In genomic region chr1:94139445-94140062, GRCm38 (mm10) we compare ENCODE assay signal across 10 mouse cellular contexts.
DNase-seq lines count a peak whose midpoint lies in the region; ATAC-seq lines count a peak whose summit lies in the region.
"Had no signal": no experiment of that assay in that cellular context is flagged by ENCODE, and none has a peak within 500 bp of the region (broad histone marks: within the 10 kb centered on the region; RNA-seq: fewer than 3 reads in every experiment).

No protein-coding gene starts in this region.

- H3K27ac ChIP-seq in embryonic facial prominence, embryonic 11.5 days (replicated peaks; ENCODE audit: low read depth, low read length), result no peak overlapping the region
- H3K27ac ChIP-seq in embryonic facial prominence, embryonic 10.5 days (replicated peaks), result no peak overlapping the region
- H3K27ac ChIP-seq in midbrain, embryonic 11.5 days (ENCODE audit: low read depth, low read length), result no peak overlapping the region
- no peak overlapping the region for H3K27ac ChIP-seq in midbrain, embryonic 15.5 days
- no peak overlapping the region for H3K27ac ChIP-seq in embryonic facial prominence, embryonic 14.5 days (replicated peaks; ENCODE audit: low read depth, low read length)
- H3K27ac ChIP-seq: stomach, embryonic 15.5 days had no signal

- no peak for ATAC-seq in embryonic facial prominence, embryonic 11.5 days (replicated peaks; ENCODE audit: insufficient number of reproducible peaks, low FRiP score, low TSS enrichment, low read depth)
- 0 out of 2 replicates have a peak, but pooled peaks have one; percentile 52 for ATAC-seq in midbrain, embryonic 11.5 days (ENCODE audit: low FRiP score)
- no peak for ATAC-seq in midbrain, embryonic 15.5 days (replicated peaks)
- no peak for ATAC-seq in embryonic facial prominence, embryonic 14.5 days (ENCODE audit: low read depth)

- no peaks in the 10 kb centered on the region for H3K27me3 ChIP-seq in embryonic facial prominence, embryonic 11.5 days (ENCODE audit: control insufficient read depth, insufficient read depth, low read length)
- H3K27me3 ChIP-seq in embryonic facial prominence, embryonic 10.5 days (replicated peaks; ENCODE audit: low read depth, poor library complexity, severe bottlenecking), result no peaks in the 10 kb centered on the region
- no peaks in the 10 kb centered on the region for H3K27me3 ChIP-seq in midbrain, embryonic 11.5 days (ENCODE audit: control insufficient read depth, insufficient read depth, low read length)
- no peaks in the 10 kb centered on the region for H3K27me3 ChIP-seq in midbrain, embryonic 15.5 days (replicated peaks)
- no peaks in the 10 kb centered on the region for H3K27me3 ChIP-seq in embryonic facial prominence, embryonic 14.5 days (replicated peaks; ENCODE audit: control insufficient read depth, insufficient read depth, low read length)
- H3K27me3 ChIP-seq: stomach, embryonic 15.5 days had no signal

- H3K9ac ChIP-seq in embryonic facial prominence, embryonic 11.5 days (replicated peaks; ENCODE audit: low read length), result no peak overlapping the region
- no peak overlapping the region for H3K9ac ChIP-seq in midbrain, embryonic 11.5 days (ENCODE audit: low read length)
- no peak overlapping the region for H3K9ac ChIP-seq in midbrain, embryonic 15.5 days
- H3K9ac ChIP-seq in embryonic facial prominence, embryonic 14.5 days (ENCODE audit: low read depth, low read length), result no peak overlapping the region
- H3K9ac ChIP-seq: stomach, embryonic 15.5 days had no signal

- H3K4me1 ChIP-seq in embryonic facial prominence, embryonic 11.5 days (ENCODE audit: control insufficient read depth, insufficient read depth, low read length), result no peaks in the 10 kb centered on the region
- H3K4me1 ChIP-seq in embryonic facial prominence, embryonic 10.5 days, result no peaks in the 10 kb centered on the region
- H3K4me1 ChIP-seq in midbrain, embryonic 11.5 days (ENCODE audit: control insufficient read depth, insufficient read depth, low read length), result no peaks in the 10 kb centered on the region
- no peaks in the 10 kb centered on the region for H3K4me1 ChIP-seq in midbrain, embryonic 15.5 days
- H3K4me1 ChIP-seq in embryonic facial prominence, embryonic 14.5 days (ENCODE audit: control insufficient read depth, insufficient read depth, low read length), result no peaks in the 10 kb centered on the region
- H3K4me1 ChIP-seq: stomach, embryonic 15.5 days had no signal

- 86% methylated on average over 5 of the region's 5 CpGs for WGBS in embryonic facial prominence, embryonic 11.5 days
- 82% methylated on average over 5 of the region's 5 CpGs for WGBS in embryonic facial prominence, embryonic 10.5 days
- 92% methylated on average over 5 of the region's 5 CpGs for WGBS in midbrain, embryonic 11.5 days
- 70% methylated on average over 5 of the region's 5 CpGs for WGBS in midbrain, embryonic 15.5 days
- 68% methylated on average over 5 of the region's 5 CpGs for WGBS in embryonic facial prominence, embryonic 14.5 days

- DNase-seq in embryonic facial prominence, embryonic 11.5 days (ENCODE audit: low spot score), result peak; percentile 30
- no peak for DNase-seq in embryonic facial prominence, embryonic 10.5 days (ENCODE audit: low spot score)
- no peak for DNase-seq in midbrain, embryonic 11.5 days (ENCODE audit: low spot score, missing footprints)
- DNase-seq in embryonic facial prominence, embryonic 14.5 days (ENCODE audit: low spot score), result peak; percentile 46
- peak; percentile 57 for DNase-seq in retina, postnatal 1 day
- DNase-seq in thymus, postnatal 0 days (ENCODE audit: low spot score), result no peak
- DNase-seq in kidney, postnatal 36 days, result no peak
- DNase-seq: kidney, adult 8-10 months had no signal

- H3K4me2 ChIP-seq in embryonic facial prominence, embryonic 11.5 days (ENCODE audit: low read depth, low read length), result no peak overlapping the region
- H3K4me2 ChIP-seq in midbrain, embryonic 11.5 days, result no peak overlapping the region
- H3K4me2 ChIP-seq in midbrain, embryonic 15.5 days, result no peak overlapping the region
- H3K4me2 ChIP-seq in embryonic facial prominence, embryonic 14.5 days (ENCODE audit: low read depth, low read length), result no peak overlapping the region
- H3K4me2 ChIP-seq: stomach, embryonic 15.5 days had no signal

- H3K36me3 ChIP-seq in embryonic facial prominence, embryonic 11.5 days (replicated peaks; ENCODE audit: control insufficient read depth, insufficient read depth, low read depth, low read length), result no peaks in the 10 kb centered on the region
- no peaks in the 10 kb centered on the region for H3K36me3 ChIP-seq in embryonic facial prominence, embryonic 10.5 days (replicated peaks)
- H3K36me3 ChIP-seq in midbrain, embryonic 11.5 days (ENCODE audit: control insufficient read depth, insufficient read depth, low read length), result no peaks in the 10 kb centered on the region
- no peaks in the 10 kb centered on the region for H3K36me3 ChIP-seq in midbrain, embryonic 15.5 days (replicated peaks)
- no peaks in the 10 kb centered on the region for H3K36me3 ChIP-seq in embryonic facial prominence, embryonic 14.5 days (ENCODE audit: control insufficient read depth, insufficient read depth, low read length)
- H3K36me3 ChIP-seq: stomach, embryonic 15.5 days had no signal

- H3K4me3 ChIP-seq in embryonic facial prominence, embryonic 11.5 days (ENCODE audit: low read depth, low read length), result no peak overlapping the region
- no peak overlapping the region for H3K4me3 ChIP-seq in embryonic facial prominence, embryonic 10.5 days
- H3K4me3 ChIP-seq in midbrain, embryonic 11.5 days (ENCODE audit: low read depth, low read length), result no peak overlapping the region
- no peak overlapping the region for H3K4me3 ChIP-seq in midbrain, embryonic 15.5 days
- H3K4me3 ChIP-seq in embryonic facial prominence, embryonic 14.5 days (ENCODE audit: low read depth, low read length), result no peak overlapping the region
- H3K4me3 ChIP-seq: stomach, embryonic 15.5 days had no signal

- no peaks in the 10 kb centered on the region for H3K9me3 ChIP-seq in embryonic facial prominence, embryonic 11.5 days (replicated peaks; ENCODE audit: control insufficient read depth, low read length)
- H3K9me3 ChIP-seq in embryonic facial prominence, embryonic 10.5 days, result no peaks in the 10 kb centered on the region
- H3K9me3 ChIP-seq in midbrain, embryonic 11.5 days (ENCODE audit: control insufficient read depth, low read length), result no peaks in the 10 kb centered on the region
- no peaks in the 10 kb centered on the region for H3K9me3 ChIP-seq in midbrain, embryonic 15.5 days
- H3K9me3 ChIP-seq in embryonic facial prominence, embryonic 14.5 days (ENCODE audit: control insufficient read depth, low read length), result no peaks in the 10 kb centered on the region
- H3K9me3 ChIP-seq: stomach, embryonic 15.5 days had no signal

Comparison
In these comparisons a context has a peak if more than half of its experiments do, and no peak if none do; other contexts are left out.
1. DNase-seq: peak in embryonic facial prominence, embryonic 11.5 days (single experiment), embryonic facial prominence, embryonic 14.5 days (single experiment) and retina, postnatal 1 day (single experiment); none in embryonic facial prominence, embryonic 10.5 days (single experiment), midbrain, embryonic 11.5 days (single experiment), thymus, postnatal 0 days (single experiment) and kidney, postnatal 36 days (0 of 2).